Mouse (Mus musculus) hindbrain, embryonic 14.5 days (tissue): ENCODE measurements around the gene Plce1. TPM values are rescaled to one million over a fixed set of nuclear protein-coding genes. Genes with fewer than 3 reads are reported as not detected.

Experiments used
- ATAC-seq: fragments of 200-750 bp; cut with Nextera tagmentation; 2 replicates; pipeline ENCODE4 v1.8.0; 2017; ENCODE audit warnings: moderate number of reproducible peaks, mild to moderate bottlenecking, moderate TSS enrichment, moderate library complexity; ENCODE audit not compliant: low FRiP score
- DNase-seq: peaks from one replicate; pipeline ENCODE4 v3.0.0-alpha.2; 2015; ENCODE audit warnings: low spot score
- H3K27ac ChIP-seq: fragments of 300-500 bp; sonication (generic); 2 replicates; pipeline ENCODE4 v1.5.1; 2014; ENCODE audit warnings: mild to moderate bottlenecking, moderate library complexity
- H3K27me3 ChIP-seq: fragments of 300-500 bp; sonication (generic); 2 replicates; pipeline ENCODE4 v1.6.1; 2014; ENCODE audit warnings: mild to moderate bottlenecking, low read length, mixed read lengths; ENCODE audit not compliant: control insufficient read depth, insufficient read depth
- H3K36me3 ChIP-seq: fragments of 300-500 bp; sonication (generic); replicated peaks from 2 replicates; pipeline ENCODE4 v1.6.1; 2014; ENCODE audit not compliant: control insufficient read depth, insufficient read depth
- H3K4me1 ChIP-seq: fragments of 300-500 bp; sonication (generic); replicated peaks from 2 replicates; pipeline ENCODE4 v1.6.1; 2014; ENCODE audit warnings: antibody characterized with exemption, low read length, mixed read lengths; ENCODE audit not compliant: control insufficient read depth, insufficient read depth
- H3K4me2 ChIP-seq: fragments of 300-500 bp; sonication (generic); replicated peaks from 2 replicates; pipeline ENCODE4 v1.6.1; 2014; ENCODE audit warnings: mild to moderate bottlenecking, moderate library complexity
- H3K4me3 ChIP-seq: fragments of 300-500 bp; sonication (generic); replicated peaks from 2 replicates; pipeline ENCODE4 v1.5.1; 2014; ENCODE audit warnings: mild to moderate bottlenecking, low read length
- H3K9ac ChIP-seq: fragments of 300-500 bp; sonication (generic); 2 replicates; pipeline ENCODE4 v1.6.1; 2014
- H3K9me3 ChIP-seq: fragments of 300-500 bp; sonication (generic); 2 replicates; pipeline ENCODE4 v1.6.1; 2016; ENCODE audit warnings: low read length; ENCODE audit not compliant: control insufficient read depth
- WGBS: fragments of 180-500 bp; shearing (Covaris S2); extraction: QIAGEN DNeasy Blood & Tissue Kit; methylation state at CpG from one replicate; pipeline ENCODE4 v1.1.7; 2014; 5-methylcytosine and 5-hydroxymethylcytosine counted together
- polyA plus RNA-seq: library from polyadenylated mRNA; unstranded; fragments of >200 nt; fragmentation: Nextera tagmentation; extraction: Ambion mirVana; gene quantifications from 2 replicates; pipeline ENCODE4 v1.2.1, GENCODE M21; 2014

The Plce1 gene
- 4.3 and 4.7 TPM in 2 replicates for polyA plus RNA-seq

DNA sequence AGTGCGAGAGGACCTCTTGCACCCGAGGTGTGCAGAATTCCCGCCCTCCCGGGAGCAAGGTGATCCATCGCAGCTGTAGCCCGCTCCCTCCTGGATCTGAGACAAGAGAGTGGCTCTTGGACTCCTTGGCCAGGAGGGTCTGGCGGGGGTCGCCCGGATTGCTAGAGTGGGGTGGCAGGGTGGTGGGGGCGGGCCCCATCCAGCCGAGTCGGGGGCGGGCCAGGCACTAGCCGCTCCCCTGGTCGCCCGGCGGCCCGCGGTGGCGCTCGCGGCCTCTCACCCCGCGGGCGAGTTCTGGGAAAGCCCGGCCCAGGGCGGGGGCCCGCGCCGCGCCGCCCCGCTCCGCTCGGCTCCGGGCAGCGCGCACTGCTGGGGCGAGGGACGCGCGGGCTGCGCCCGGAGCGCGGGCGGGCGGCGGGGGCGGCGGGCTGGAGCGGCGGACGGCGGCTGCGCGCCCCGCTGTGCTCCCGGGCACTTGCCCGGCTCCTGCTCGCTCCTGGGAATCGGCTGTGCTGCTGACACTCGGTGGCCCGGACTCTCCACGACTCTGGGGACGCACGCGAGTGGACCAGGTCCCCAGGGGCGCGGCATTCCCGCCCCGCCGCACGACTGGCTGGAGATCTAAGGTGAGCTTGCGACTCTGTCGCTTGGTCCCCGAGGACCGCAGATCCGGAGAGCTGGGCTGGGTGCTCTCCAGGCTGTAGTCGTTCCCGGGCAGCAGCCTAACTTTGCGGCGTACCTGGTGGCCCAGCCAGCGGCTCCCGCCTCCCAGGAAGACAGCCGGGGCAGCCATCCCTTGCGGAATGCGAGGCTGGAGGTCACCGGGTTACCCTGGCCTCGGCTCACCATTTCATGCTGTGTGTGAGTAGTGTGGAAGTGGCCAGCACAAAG lies at the start of gene Plce1:
Gene Plce1, plus strand, starts transcription at position 379 of the 891 bp plus-strand sequence.
- peak within 1 kb of the TSS; percentile 74 for H3K4me3 ChIP-seq
- H3K9me3 ChIP-seq = no peaks in the 10 kb centered on the region
- under 1% methylated on average over 69 of the region's 90 CpGs for WGBS
- ATAC-seq = peak; percentile 82
- peaks cover 36% of the 10 kb centered on the region for H3K4me1 ChIP-seq
- no peaks in the 10 kb centered on the region for H3K36me3 ChIP-seq
- peaks cover 32% of the 10 kb centered on the region for H3K27me3 ChIP-seq
- no peak for DNase-seq
- peak within 1 kb of the TSS; percentile 70 for H3K9ac ChIP-seq
- H3K4me2 ChIP-seq = peak within 1 kb of the TSS; percentile 99
- peak within 1 kb of the TSS; percentile 33 for H3K27ac ChIP-seq

DNA sequence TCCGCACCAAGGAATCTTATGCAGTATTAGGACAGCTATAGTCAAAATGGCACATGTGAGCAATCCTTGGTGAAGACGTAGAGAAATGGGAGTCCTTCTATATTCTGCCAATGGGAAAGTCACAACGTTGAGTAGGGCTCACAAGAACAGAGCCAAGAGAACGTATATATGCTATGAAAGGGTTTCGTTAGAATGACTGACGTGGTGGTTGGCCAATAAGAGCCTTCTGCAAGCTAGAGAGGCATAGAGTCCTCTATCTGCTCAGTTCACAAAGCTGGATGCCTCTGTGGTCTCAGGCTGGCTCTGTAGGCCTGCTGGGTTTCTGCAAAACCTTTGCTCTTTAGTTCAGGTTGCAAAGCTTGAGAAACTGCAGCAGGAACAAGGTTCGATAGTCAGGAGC lies 49.6 kb upstream of the Plce1 start:
- Histone ChIP-seq H3K27me3 (no peaks in the 10 kb centered on the region), H3K36me3 (no peaks in the 10 kb centered on the region), H3K9me3 (0 out of 2 replicates have a peak, but pooled peaks cover 3% of the 10 kb centered on the region), H3K4me3 (no peak overlapping the region), H3K4me2 (no peak overlapping the region), H3K9ac (no peak overlapping the region), H3K27ac (no peak overlapping the region), H3K4me1 (no peaks in the 10 kb centered on the region)
- 70% methylated on average over 7 of the region's 7 CpGs for WGBS
- DNase-seq (no peak), ATAC-seq (no peak)

DNA sequence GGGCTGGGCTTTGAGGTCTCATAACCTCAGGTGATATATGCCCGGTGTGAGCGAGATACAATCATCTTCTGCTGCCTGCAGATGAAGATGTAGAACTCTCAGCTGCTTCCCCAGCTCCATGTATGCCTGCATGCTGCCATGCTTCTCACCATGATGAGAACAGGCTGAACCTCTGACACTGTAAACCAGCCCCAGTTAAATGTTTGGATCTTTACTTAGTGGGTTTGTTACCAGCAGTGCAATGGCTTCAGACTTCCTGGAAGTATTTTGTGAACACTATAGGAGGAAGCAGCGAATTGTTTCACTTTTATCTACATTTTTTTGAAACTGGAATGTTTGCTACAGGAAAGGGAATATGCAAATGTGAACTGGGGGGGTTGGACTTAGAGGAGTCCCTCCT lies 48.9 kb upstream of the Plce1 start:
- H3K9me3 ChIP-seq = 0 out of 2 replicates have a peak, but pooled peaks cover 3% of the 10 kb centered on the region
- H3K36me3 ChIP-seq = no peaks in the 10 kb centered on the region
- DNase-seq (no peak), ATAC-seq (no peak)
- 87% methylated on average over 3 of the region's 3 CpGs for WGBS
- no peaks in the 10 kb centered on the region for H3K4me1 ChIP-seq
- no peaks in the 10 kb centered on the region for H3K27me3 ChIP-seq
- no peak overlapping the region for H3K9ac ChIP-seq
- no peak overlapping the region for H3K27ac ChIP-seq
- H3K4me3 ChIP-seq = no peak overlapping the region
- no peak overlapping the region for H3K4me2 ChIP-seq

DNA sequence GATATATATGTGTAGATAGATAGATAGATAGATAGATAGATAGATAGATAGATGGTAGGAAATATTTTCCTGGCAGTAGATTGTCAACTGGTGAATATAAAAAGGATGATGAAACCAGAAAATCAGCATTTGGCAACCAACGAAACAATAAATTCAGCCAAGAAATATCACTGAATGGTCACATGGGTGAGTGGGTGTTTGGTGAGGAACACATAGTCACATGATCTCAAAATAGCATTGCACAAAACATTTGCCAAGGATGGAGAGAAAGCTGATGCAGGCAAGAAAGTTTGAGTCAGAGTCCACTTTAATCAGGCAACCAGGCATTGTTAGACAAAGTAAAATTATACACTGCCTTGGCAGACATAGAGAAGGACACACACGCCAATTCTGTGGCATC lies 47.5 kb upstream of the Plce1 start:
- Histone ChIP-seq H3K9me3 (0 out of 2 replicates have a peak, but pooled peaks cover 3% of the 10 kb centered on the region), H3K27me3 (no peaks in the 10 kb centered on the region), H3K4me3 (no peak overlapping the region), H3K9ac (no peak overlapping the region), H3K36me3 (no peaks in the 10 kb centered on the region), H3K4me1 (no peaks in the 10 kb centered on the region), H3K4me2 (no peak overlapping the region), H3K27ac (no peak overlapping the region)
- ATAC-seq (no peak), DNase-seq (no peak)
- 89% methylated on average over 2 of the region's 2 CpGs for WGBS

DNA sequence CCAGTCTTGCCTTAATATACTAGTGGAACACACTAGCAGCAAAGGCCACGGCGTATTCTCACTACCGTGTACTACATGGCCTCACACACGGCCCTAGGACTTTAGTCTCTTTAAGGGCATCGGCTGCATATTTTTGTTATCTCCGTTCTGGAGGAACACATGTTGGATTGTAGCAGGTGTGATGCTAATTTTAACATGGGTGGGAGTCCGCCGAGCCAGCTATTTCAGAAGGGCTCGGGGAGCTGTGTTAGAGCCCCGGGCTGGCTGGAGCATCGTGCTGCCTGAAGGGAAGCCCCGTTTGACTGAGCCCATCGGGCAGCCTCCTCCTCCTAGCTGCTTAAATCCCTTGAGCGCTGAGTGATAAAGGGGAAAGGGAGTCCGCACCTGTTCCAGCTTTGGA lies 45.7 kb upstream of the Plce1 start:
- no peak for DNase-seq
- Histone ChIP-seq H3K27ac (no peak overlapping the region), H3K4me1 (no peaks in the 10 kb centered on the region), H3K4me2 (no peak overlapping the region), H3K9ac (no peak overlapping the region), H3K4me3 (no peak overlapping the region), H3K36me3 (no peaks in the 10 kb centered on the region), H3K27me3 (no peaks in the 10 kb centered on the region), H3K9me3 (0 out of 2 replicates have a peak, but pooled peaks cover 3% of the 10 kb centered on the region)
- WGBS = 93% methylated on average over 15 of the region's 15 CpGs
- ATAC-seq = no peak

DNA sequence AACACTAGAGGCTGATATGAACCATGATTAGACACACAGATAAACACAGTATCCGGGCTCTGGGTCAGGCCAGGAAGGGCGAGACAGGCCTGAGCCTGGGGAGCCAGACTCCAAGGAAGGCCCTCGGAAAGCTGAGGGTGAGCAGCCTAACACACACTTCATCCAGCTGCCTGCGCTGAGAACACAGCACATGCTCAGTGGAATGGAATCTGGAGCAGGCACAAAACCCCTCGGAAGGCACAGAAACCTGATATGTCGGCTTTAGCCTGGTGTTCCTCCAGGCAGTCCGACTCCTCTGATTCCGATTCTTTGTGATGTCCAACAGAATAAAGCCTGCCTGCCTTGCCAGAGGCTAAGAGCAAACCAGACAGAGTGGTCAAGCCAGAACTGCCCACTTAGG lies 39.0 kb upstream of the Plce1 start:
- Histone ChIP-seq H3K27ac (no peak overlapping the region), H3K9ac (no peak overlapping the region), H3K4me3 (no peak overlapping the region), H3K9me3 (no peaks in the 10 kb centered on the region), H3K4me1 (no peaks in the 10 kb centered on the region), H3K27me3 (no peaks in the 10 kb centered on the region), H3K4me2 (no peak overlapping the region), H3K36me3 (no peaks in the 10 kb centered on the region)
- ATAC-seq (no peak), DNase-seq (no peak)
- WGBS = 79% methylated on average over 8 of the region's 8 CpGs

DNA sequence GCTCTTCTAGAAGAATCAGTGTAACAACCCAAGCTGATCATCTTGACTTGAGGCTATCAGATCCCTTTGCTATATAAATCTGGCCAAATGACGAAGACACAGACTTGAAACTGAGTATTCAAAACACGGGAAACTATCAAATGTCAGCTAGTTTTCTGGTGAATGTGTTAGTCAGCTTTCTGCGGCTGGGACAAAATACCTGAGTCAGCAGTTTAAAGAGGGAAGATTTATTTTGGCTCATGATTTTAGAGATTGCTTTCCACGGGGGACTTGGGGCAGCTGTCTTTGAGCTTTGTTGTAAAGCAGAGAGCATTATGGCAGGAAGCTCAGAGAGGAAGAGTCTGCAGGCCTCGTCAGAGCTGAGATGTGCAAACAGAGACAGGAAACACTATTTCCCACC lies 35.2 kb upstream of the Plce1 start:
- H3K27ac ChIP-seq = no peak overlapping the region
- no peak overlapping the region for H3K9ac ChIP-seq
- no peak overlapping the region for H3K4me3 ChIP-seq
- no peaks in the 10 kb centered on the region for H3K36me3 ChIP-seq
- no peaks in the 10 kb centered on the region for H3K4me1 ChIP-seq
- H3K9me3 ChIP-seq = no peaks in the 10 kb centered on the region
- no peak for DNase-seq
- no peak overlapping the region for H3K4me2 ChIP-seq
- ATAC-seq = no peak
- 80% methylated on average over 5 of the region's 5 CpGs for WGBS
- no peaks in the 10 kb centered on the region for H3K27me3 ChIP-seq

DNA sequence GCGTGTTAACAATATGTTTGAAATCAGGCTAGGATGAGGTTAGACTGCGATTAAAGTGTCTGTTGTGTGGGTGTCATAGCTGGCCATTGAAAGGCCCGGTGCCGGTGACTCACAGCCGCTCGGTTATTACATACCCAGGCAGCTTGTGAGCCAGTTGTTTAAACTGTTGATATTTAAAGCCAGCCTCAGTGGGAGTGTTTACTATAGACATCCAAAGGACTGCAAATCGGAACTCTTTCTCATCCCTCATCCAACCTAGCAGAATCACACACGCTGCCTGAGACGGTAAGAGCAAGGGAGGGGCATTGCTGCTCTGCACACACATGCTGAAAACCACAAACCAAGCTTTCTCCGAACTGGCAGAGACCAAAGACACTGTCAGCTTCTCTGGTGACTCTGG lies 25.7 kb upstream of the Plce1 start:
- H3K27ac ChIP-seq = no peak overlapping the region
- H3K9me3 ChIP-seq = no peaks in the 10 kb centered on the region
- ATAC-seq (no peak), DNase-seq (no peak)
- no peaks in the 10 kb centered on the region for H3K27me3 ChIP-seq
- 87% methylated on average over 10 of the region's 10 CpGs for WGBS
- H3K4me3 ChIP-seq = no peak overlapping the region
- H3K4me1 ChIP-seq = no peaks in the 10 kb centered on the region
- no peaks in the 10 kb centered on the region for H3K36me3 ChIP-seq
- no peak overlapping the region for H3K4me2 ChIP-seq
- H3K9ac ChIP-seq = no peak overlapping the region

DNA sequence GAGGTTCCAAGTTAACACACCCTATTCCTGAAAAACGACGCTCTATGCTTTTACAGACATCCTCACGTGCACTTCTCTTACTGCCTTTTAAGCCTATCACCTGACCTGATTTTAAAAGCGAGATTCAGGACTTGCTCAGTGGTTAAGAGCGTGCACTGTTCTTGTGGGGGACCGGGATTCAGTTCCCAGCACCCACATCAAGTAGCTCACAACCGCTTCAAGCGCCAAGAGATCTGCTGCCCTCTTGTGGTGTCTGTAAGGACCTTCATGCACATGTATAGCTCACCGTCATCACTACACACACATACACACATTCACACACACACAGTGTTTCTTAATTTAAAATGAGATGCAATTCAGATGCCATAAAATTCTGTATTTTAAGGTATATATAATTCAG lies 21.9 kb upstream of the Plce1 start:
- Histone ChIP-seq H3K4me1 (no peaks in the 10 kb centered on the region), H3K4me3 (no peak overlapping the region), H3K9ac (no peak overlapping the region), H3K36me3 (no peaks in the 10 kb centered on the region), H3K4me2 (no peak overlapping the region), H3K9me3 (no peaks in the 10 kb centered on the region), H3K27ac (no peak overlapping the region), H3K27me3 (no peaks in the 10 kb centered on the region)
- 93% methylated on average over 9 of the region's 9 CpGs for WGBS
- DNase-seq (no peak), ATAC-seq (no peak)
